Mouse (Mus musculus): Measurements from ENCODE around the gene Vars2.

GRCm38 (mm10) chr17:35703065-35703464, 35.7 kb upstream of the Vars2 start:
- no peak for TF ChIP-seq MAFK (IDR thresholded peaks at IDR 0.05; ENCODE audit: insufficient read depth, low read depth, low read length)
- TF ChIP-seq CHD2 (IDR thresholded peaks at IDR 0.05; ENCODE audit: low read depth, low read length): no peak
- TF ChIP-seq ZNF384 (IDR thresholded peaks at IDR 0.05; ENCODE audit: low read depth, low read length): no peak

All from ES-E14 (cell line).